Mouse (Mus musculus) lung, adult 2 months (tissue): ENCODE results near the gene Dennd4b.

Source experiments
- CTCF ChIP-seq: fragments of 200-500 bp; IDR thresholded peaks from 2 replicates; pipeline ENCODE4 v1.5.1; 2011; ENCODE audit warnings: mild to moderate bottlenecking, low read length, control low read depth; ENCODE audit not compliant: insufficient read depth
- POLR2A ChIP-seq: fragments of 200-500 bp; IDR thresholded peaks from 2 replicates; pipeline ENCODE4 v1.6.1; 2011; ENCODE audit warnings: low read depth, mild to moderate bottlenecking, control low read depth, low read length, borderline replicate concordance; ENCODE audit errors: extremely low read depth

DNA sequence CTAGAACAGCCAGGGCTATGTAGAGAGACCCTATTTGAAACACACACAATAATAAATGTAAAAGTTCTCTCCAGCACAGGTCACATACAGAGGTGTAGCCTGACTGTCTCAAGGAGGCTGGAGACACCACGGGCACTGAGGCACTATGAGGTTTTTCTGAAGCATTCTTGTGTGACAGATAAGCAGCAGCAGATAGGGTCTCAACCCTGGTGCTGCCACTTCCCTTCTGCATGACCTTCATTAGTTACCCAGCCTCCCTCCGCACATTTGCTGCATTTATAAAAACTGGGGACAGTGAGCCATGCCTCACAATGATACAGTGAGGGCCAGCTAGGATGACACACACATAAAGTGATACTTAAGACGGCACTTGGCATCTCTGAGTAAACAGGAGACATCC is 42.0 kb upstream of the Dennd4b start:
- TF ChIP-seq POLR2A (no peak), CTCF (no peak)
